Mouse (Mus musculus) neural tube, embryonic 14.5 days (tissue): Measurements from ENCODE around the gene Phldb2. TPM values are rescaled to one million over a fixed set of nuclear protein-coding genes. Genes with fewer than 3 reads are reported as not detected.

Source experiments
- ATAC-seq: fragments of 200-750 bp; cut with Nextera tagmentation; 2 replicates; pipeline ENCODE4 v1.8.0; 2017; ENCODE audit warnings: low read depth, mild to moderate bottlenecking, moderate TSS enrichment, moderate library complexity
- H3K27ac ChIP-seq: fragments of 300-500 bp; sonication (generic); 2 replicates; pipeline ENCODE4 v1.5.1; 2014; ENCODE audit warnings: low read depth, mild to moderate bottlenecking, control low read depth, low read length, moderate library complexity, mixed read lengths
- H3K27me3 ChIP-seq: fragments of 300-500 bp; sonication (generic); 2 replicates; pipeline ENCODE4 v1.6.1; 2014; ENCODE audit warnings: low read length; ENCODE audit not compliant: control insufficient read depth, insufficient read depth
- H3K36me3 ChIP-seq: fragments of 300-500 bp; sonication (generic); 2 replicates; pipeline ENCODE4 v1.6.1; 2014; ENCODE audit warnings: low read length, mixed read lengths; ENCODE audit not compliant: control insufficient read depth, insufficient read depth
- H3K4me1 ChIP-seq: fragments of 300-500 bp; sonication (generic); 2 replicates; pipeline ENCODE4 v1.6.1; 2014; ENCODE audit warnings: low read length; ENCODE audit not compliant: control insufficient read depth, insufficient read depth
- H3K4me2 ChIP-seq: fragments of 300-500 bp; sonication (generic); 2 replicates; pipeline ENCODE4 v1.6.1; 2014; ENCODE audit warnings: mild to moderate bottlenecking, low read depth, low read length, control low read depth
- H3K4me3 ChIP-seq: fragments of 300-500 bp; sonication (generic); 2 replicates; pipeline ENCODE4 v1.5.1; 2014; ENCODE audit warnings: low read depth, low read length, control low read depth, mixed read lengths
- H3K9ac ChIP-seq: fragments of 300-500 bp; sonication (generic); replicated peaks from 2 replicates; pipeline ENCODE4 v1.6.1; 2014; ENCODE audit warnings: low read depth, mild to moderate bottlenecking, control low read depth, low read length, mixed read lengths
- H3K9me3 ChIP-seq: fragments of 300-500 bp; sonication (generic); 2 replicates; pipeline ENCODE4 v1.6.1; 2016; ENCODE audit warnings: low read length; ENCODE audit not compliant: control insufficient read depth
- WGBS: fragments of 180-500 bp; shearing (Covaris S2); extraction: QIAGEN DNeasy Blood & Tissue Kit; methylation state at CpG from one replicate; pipeline ENCODE4 v1.1.7; 2014; 5-methylcytosine and 5-hydroxymethylcytosine counted together
- polyA plus RNA-seq: library from polyadenylated mRNA; unstranded; fragments of >200 nt; fragmentation: Nextera tagmentation; extraction: Ambion mirVana; gene quantifications from 2 replicates; pipeline ENCODE4 v1.2.1, GENCODE M21; 2014

Gene Phldb2
- polyA plus RNA-seq, 1 experiment from 2014 or later = 4.2 TPM

- 1% methylated on average over 16 of the region's 16 CpGs for WGBS
- ATAC-seq = peak; percentile 42
- peak overlapping the region; percentile 76 for H3K4me2 ChIP-seq
Measured at GRCm38 (mm10) chr16:45843351-45843891, 110.0 kb downstream of the Phldb2 start.

GRCm38 (mm10) chr16:45842440-45842839 is 111.0 kb downstream of the Phldb2 start:
- H3K27me3 ChIP-seq = no peaks in the 10 kb centered on the region
- H3K27ac ChIP-seq = no peak overlapping the region
- no peak overlapping the region for H3K9ac ChIP-seq
- peaks cover 12% of the 10 kb centered on the region; the same call in 1 of the 2 replicates for H3K4me1 ChIP-seq
- 70% methylated on average over 4 of the region's 4 CpGs for WGBS
- H3K4me3 ChIP-seq = peak overlapping the region; percentile 2; the same call in 1 of the 2 replicates
- no peaks in the 10 kb centered on the region for H3K9me3 ChIP-seq
- ATAC-seq = no peak
- no peaks in the 10 kb centered on the region for H3K36me3 ChIP-seq
- H3K4me2 ChIP-seq = peak overlapping the region; percentile 3; the same call in 1 of the 2 replicates

More at GRCm38 (mm10) chr16:45843351-45843891, 110.0 kb downstream of the Phldb2 start:
- H3K36me3 ChIP-seq = no peaks in the 10 kb centered on the region
- peak overlapping the region; percentile 54 for H3K9ac ChIP-seq
- no peaks in the 10 kb centered on the region for H3K27me3 ChIP-seq
- no peak overlapping the region for H3K27ac ChIP-seq
- peaks cover 12% of the 10 kb centered on the region; the same call in 1 of the 2 replicates for H3K4me1 ChIP-seq
- H3K9me3 ChIP-seq = no peaks in the 10 kb centered on the region
- peak overlapping the region; percentile 50 for H3K4me3 ChIP-seq

GRCm38 (mm10) chr16:45841806-45842205 is 111.6 kb downstream of the Phldb2 start:
- ATAC-seq = no peak
- Histone ChIP-seq H3K4me3 (no peak overlapping the region), H3K4me2 (peak overlapping the region; percentile 17; the same call in 1 of the 2 replicates)

GRCm38 (mm10) chr16:45841016-45841415 is 112.4 kb downstream of the Phldb2 start:
- no peaks in the 10 kb centered on the region for H3K9me3 ChIP-seq
- H3K27me3 ChIP-seq = no peaks in the 10 kb centered on the region
- H3K9ac ChIP-seq = no peak overlapping the region
- no peak overlapping the region for H3K4me3 ChIP-seq
- no peak overlapping the region for H3K4me2 ChIP-seq
- peaks cover 12% of the 10 kb centered on the region; the same call in 1 of the 2 replicates for H3K4me1 ChIP-seq
- WGBS = 67% methylated on average over 3 of the region's 3 CpGs
- no peaks in the 10 kb centered on the region for H3K36me3 ChIP-seq
- no peak overlapping the region for H3K27ac ChIP-seq
- ATAC-seq = no peak

More at GRCm38 (mm10) chr16:45841806-45842205, 111.6 kb downstream of the Phldb2 start:
- Histone ChIP-seq H3K9ac (no peak overlapping the region), H3K27ac (no peak overlapping the region), H3K4me1 (peaks cover 12% of the 10 kb centered on the region; the same call in 1 of the 2 replicates), H3K27me3 (no peaks in the 10 kb centered on the region), H3K36me3 (no peaks in the 10 kb centered on the region), H3K9me3 (no peaks in the 10 kb centered on the region)
- WGBS = 97% methylated on average over 3 of the region's 3 CpGs

GRCm38 (mm10) chr16:45837541-45838342 is 115.7 kb downstream of the Phldb2 start:
- WGBS = 69% methylated on average over 5 of the region's 5 CpGs

GRCm38 (mm10) chr16:45832747-45833108 is 120.7 kb downstream of the Phldb2 start:
- no peak overlapping the region for H3K4me3 ChIP-seq
- no peaks in the 10 kb centered on the region for H3K27me3 ChIP-seq
- no peaks in the 10 kb centered on the region for H3K36me3 ChIP-seq
- WGBS = 79% methylated on average over 6 of the region's 6 CpGs
- H3K9ac ChIP-seq = no peak overlapping the region
- no peaks in the 10 kb centered on the region for H3K9me3 ChIP-seq
- ATAC-seq = no peak
- H3K4me1 ChIP-seq = no peaks in the 10 kb centered on the region
- no peak overlapping the region for H3K4me2 ChIP-seq
- H3K27ac ChIP-seq = no peak overlapping the region

More at GRCm38 (mm10) chr16:45837541-45838342, 115.7 kb downstream of the Phldb2 start:
- Histone ChIP-seq H3K4me1 (0 out of 2 replicates have a peak, but pooled peaks cover 4% of the 10 kb centered on the region), H3K9ac (no peak overlapping the region), H3K27me3 (no peaks in the 10 kb centered on the region), H3K4me2 (no peak overlapping the region), H3K36me3 (no peaks in the 10 kb centered on the region), H3K4me3 (no peak overlapping the region), H3K27ac (no peak overlapping the region), H3K9me3 (no peaks in the 10 kb centered on the region)
- ATAC-seq = no peak

- H3K27me3 ChIP-seq = no peaks in the 10 kb centered on the region
- H3K4me3 ChIP-seq = no peak overlapping the region
- H3K9me3 ChIP-seq = no peaks in the 10 kb centered on the region
- ATAC-seq = no peak
- H3K36me3 ChIP-seq = no peaks in the 10 kb centered on the region
- 75% methylated on average over 8 of the region's 8 CpGs for WGBS
- no peak overlapping the region for H3K27ac ChIP-seq
- no peak overlapping the region for H3K9ac ChIP-seq
- no peak overlapping the region for H3K4me2 ChIP-seq
- no peaks in the 10 kb centered on the region for H3K4me1 ChIP-seq
Measured at GRCm38 (mm10) chr16:45832061-45832746, 121.2 kb downstream of the Phldb2 start.

GRCm38 (mm10) chr16:45831094-45831872 is 122.1 kb downstream of the Phldb2 start:
- no peaks in the 10 kb centered on the region for H3K9me3 ChIP-seq
- H3K9ac ChIP-seq = no peak overlapping the region
- H3K36me3 ChIP-seq = no peaks in the 10 kb centered on the region
- H3K4me3 ChIP-seq = no peak overlapping the region
- H3K4me2 ChIP-seq = no peak overlapping the region
- H3K4me1 ChIP-seq = no peaks in the 10 kb centered on the region
- 62% methylated on average over 4 of the region's 4 CpGs for WGBS
- no peaks in the 10 kb centered on the region for H3K27me3 ChIP-seq
- no peak overlapping the region for H3K27ac ChIP-seq
- no peak for ATAC-seq
